Mouse (Mus musculus) embryonic fibroblast, embryonic 13.5 days (primary cell): ENCODE results near the gene Ulk1. TPM values are rescaled to one million over a fixed set of nuclear protein-coding genes. Genes with fewer than 3 reads are reported as not detected.
"Not testable (repeated sequence)": the region's sequence is repeated elsewhere in the genome, so short reads cannot be mapped to it uniquely, and the experiment has no call there.

ENCODE experiments used
- H3K27ac ChIP-seq: 2 replicates; pipeline ENCODE4 v1.5.1; 2012; ENCODE audit warnings: low read length, control low read depth, inconsistent platforms; ENCODE audit not compliant: insufficient read depth
- H3K4me1 ChIP-seq: 2 replicates; pipeline ENCODE4 v1.6.1; 2011; ENCODE audit warnings: low read length; ENCODE audit not compliant: control insufficient read depth, insufficient read depth
- H3K4me3 ChIP-seq: 2 replicates; pipeline ENCODE4 v1.5.1; 2011; ENCODE audit warnings: mild to moderate bottlenecking, control low read depth, low read length; ENCODE audit not compliant: insufficient read depth
- CTCF ChIP-seq: IDR thresholded peaks from 2 replicates; pipeline ENCODE4 v1.5.1; 2011; ENCODE audit warnings: mild to moderate bottlenecking, control low read depth, low read length, moderate library complexity, borderline replicate concordance; ENCODE audit not compliant: insufficient read depth
- POLR2A ChIP-seq: IDR thresholded peaks from 2 replicates; pipeline ENCODE4 v1.6.1; 2011; ENCODE audit warnings: low read depth, mild to moderate bottlenecking, control low read depth, low read length, moderate library complexity
- polyA plus RNA-seq: library from polyadenylated mRNA; stranded (reverse); fragments of >200 nt; gene quantifications from 2 replicates; pipeline ENCODE4 v1.2.4, GENCODE M21; 2011; ENCODE audit warnings: low read depth; ENCODE audit not compliant: missing spikeins, insufficient read length

The Ulk1 gene
- polyA plus RNA-seq, 1 experiment, result 22.3 TPM

GRCm38 (mm10) chr5:110781529-110782238, 28.2 kb downstream of the Ulk1 start:
- Histone ChIP-seq H3K4me3 (no peak overlapping the region), H3K27ac (no peak overlapping the region), H3K4me1 (0 out of 2 replicates have a peak, but pooled peaks cover 2% of the 10 kb centered on the region)
- no peak for TF ChIP-seq CTCF
- TF ChIP-seq POLR2A, result no peak

GRCm38 (mm10) chr5:110780761-110781528, 29.0 kb downstream of the Ulk1 start:
- Histone ChIP-seq H3K4me1 (0 out of 2 replicates have a peak, but pooled peaks cover 2% of the 10 kb centered on the region), H3K27ac (peak overlapping the region; percentile 57), H3K4me3 (peak overlapping the region; percentile 60)
- TF ChIP-seq CTCF, result no peak

GRCm38 (mm10) chr5:110779998-110780760, 29.7 kb downstream of the Ulk1 start, which contains the start of gene Pus1:
Pus1 (minus strand) TSS chr5:110780659.
- H3K4me3 ChIP-seq, result peak within 1 kb of the TSS; percentile 91
- H3K4me1 ChIP-seq, result 0 out of 2 replicates have a peak, but pooled peaks cover 2% of the 10 kb centered on the region
- TF ChIP-seq CTCF (no peak), POLR2A (peak; percentile 82)
- peak within 1 kb of the TSS; percentile 57 for H3K27ac ChIP-seq

- H3K4me1 ChIP-seq, result 0 out of 2 replicates have a peak, but pooled peaks cover 2% of the 10 kb centered on the region
- no peak overlapping the region for H3K27ac ChIP-seq
- peak overlapping the region; percentile 91 for H3K4me3 ChIP-seq
- TF ChIP-seq POLR2A (no peak), CTCF (no peak)
These were observed 30.5 kb downstream of the Ulk1 start for GRCm38 (mm10) chr5:110779276-110779997.

- H3K4me3 ChIP-seq, result no peak overlapping the region
- no peak overlapping the region for H3K27ac ChIP-seq
- H3K4me1 ChIP-seq, result 0 out of 2 replicates have a peak, but pooled peaks cover 2% of the 10 kb centered on the region
- TF ChIP-seq POLR2A, result no peak
- TF ChIP-seq CTCF, result no peak
These were observed 31.6 kb downstream of the Ulk1 start for GRCm38 (mm10) chr5:110778263-110778662.

- TF ChIP-seq POLR2A (no peak), CTCF (no peak)
- no peak overlapping the region for H3K27ac ChIP-seq
- H3K4me3 ChIP-seq, result no peak overlapping the region
These were observed 33.8 kb downstream of the Ulk1 start for GRCm38 (mm10) chr5:110776141-110776540.

GRCm38 (mm10) chr5:110774511-110774910, 35.4 kb downstream of the Ulk1 start:
- Histone ChIP-seq H3K4me3 (no peak overlapping the region), H3K4me1 (0 out of 2 replicates have a peak, but pooled peaks cover 2% of the 10 kb centered on the region), H3K27ac (no peak overlapping the region)
- TF ChIP-seq POLR2A (no peak), CTCF (no peak)

More at GRCm38 (mm10) chr5:110776141-110776540, 33.8 kb downstream of the Ulk1 start:
- 0 out of 2 replicates have a peak, but pooled peaks cover 2% of the 10 kb centered on the region for H3K4me1 ChIP-seq

GRCm38 (mm10) chr5:110772945-110773344, 37.0 kb downstream of the Ulk1 start:
- H3K4me3 ChIP-seq, H3K27ac ChIP-seq, H3K4me1 ChIP-seq: not testable (repeated sequence)
